Mouse (Mus musculus): ENCODE measurements around the gene Tpcn1.

Gene Tpcn1

GRCm38 (mm10) chr5:120609246-120609775 lies 20.8 kb upstream of the Tpcn1 start:
- DNase-seq, result peak in 1 of 2 experiments; percentile 63

GRCm38 (mm10) chr5:120607335-120607734 lies 18.9 kb upstream of the Tpcn1 start:
- no peak for DNase-seq

GRCm38 (mm10) chr5:120606590-120607200 lies 18.2 kb upstream of the Tpcn1 start:
- no peak for DNase-seq

GRCm38 (mm10) chr5:120605688-120606087 lies 17.2 kb upstream of the Tpcn1 start:
- peak; percentile 98 to 99 for DNase-seq

GRCm38 (mm10) chr5:120605241-120605661 lies 16.8 kb upstream of the Tpcn1 start:
- DNase-seq, result peak; percentile 62

- peak; percentile 95 to 98 for DNase-seq
Observed at GRCm38 (mm10) chr5:120604839-120605238, 16.4 kb upstream of the Tpcn1 start.

GRCm38 (mm10) chr5:120603515-120603914 lies 15.0 kb upstream of the Tpcn1 start:
- DNase-seq, result peak in 1 of 2 experiments; percentile 57

- DNase-seq, result peak in 1 of 2 experiments; percentile 63
Observed at GRCm38 (mm10) chr5:120602210-120602609, 13.7 kb upstream of the Tpcn1 start.

- no peak for DNase-seq
Observed at GRCm38 (mm10) chr5:120600946-120601668, 12.6 kb upstream of the Tpcn1 start.

- DNase-seq, result no peak
Observed at GRCm38 (mm10) chr5:120599625-120600024, 11.2 kb upstream of the Tpcn1 start.

- no peak for DNase-seq
Observed at GRCm38 (mm10) chr5:120594485-120594884, 6.0 kb upstream of the Tpcn1 start.

- peak; percentile 72 to 83 for DNase-seq
Observed at GRCm38 (mm10) chr5:120592141-120592540, 3.7 kb upstream of the Tpcn1 start.

- peak in 1 of 2 experiments; percentile 74 for DNase-seq
Observed at GRCm38 (mm10) chr5:120590356-120591010, 2.0 kb upstream of the Tpcn1 start.

GRCm38 (mm10) chr5:120587940-120588568 lies 419 bp downstream of the Tpcn1 start:
- DNase-seq, result no peak

- no peak for DNase-seq
Observed at GRCm38 (mm10) chr5:120587616-120587926, 902 bp downstream of the Tpcn1 start.

GRCm38 (mm10) chr5:120586741-120587615 lies 1.5 kb downstream of the Tpcn1 start:
- DNase-seq, result peak; percentile 36 to 53

GRCm38 (mm10) chr5:120584968-120585367 lies 3.5 kb downstream of the Tpcn1 start:
- no peak for DNase-seq

- DNase-seq, result no peak
Observed at GRCm38 (mm10) chr5:120583511-120583910, 5.0 kb downstream of the Tpcn1 start.

- DNase-seq, result no peak
Observed at GRCm38 (mm10) chr5:120582002-120582401, 6.5 kb downstream of the Tpcn1 start.

- DNase-seq, result peak in 1 of 2 experiments; percentile 66
Observed at GRCm38 (mm10) chr5:120579898-120580626, 8.4 kb downstream of the Tpcn1 start.

GRCm38 (mm10) chr5:120579211-120579897 lies 9.1 kb downstream of the Tpcn1 start:
- DNase-seq, result peak in 1 of 2 experiments; percentile 66

All from cerebellum, postnatal 14 days (tissue).